Mouse (Mus musculus) stomach, postnatal 0 days (tissue): ENCODE data around the gene Rasgrp2.

Source experiments
- CTCF ChIP-seq: IDR thresholded peaks from 2 replicates; pipeline ENCODE4 v1.5.1; 2016; ENCODE audit warnings: antibody characterized with exemption, low read depth, mild to moderate bottlenecking, moderate library complexity
- EP300 ChIP-seq: optimal IDR thresholded peaks from 2 replicates; pipeline ENCODE3; 2016; ENCODE audit warnings: antibody characterized with exemption

DNA sequence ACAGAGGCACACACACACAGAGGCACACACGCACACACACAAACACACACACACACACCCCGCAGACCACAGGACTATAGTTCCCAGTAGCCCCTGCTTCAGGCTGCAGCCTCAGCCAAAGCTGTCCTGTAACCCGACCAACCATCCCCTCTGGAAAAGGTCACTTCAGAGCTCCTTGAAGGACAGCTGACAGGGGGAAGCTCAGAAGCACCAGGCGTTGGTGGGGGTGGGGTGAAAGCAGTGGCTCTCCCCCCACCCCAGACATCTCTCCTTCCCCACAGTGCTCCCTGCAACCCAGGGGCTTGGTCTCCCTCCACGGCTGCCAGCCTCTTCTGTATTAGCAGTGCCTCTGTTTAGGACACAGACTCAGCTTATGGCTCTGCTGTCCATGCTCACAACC lies 15.7 kb upstream of the Rasgrp2 start:
- TF ChIP-seq CTCF (no peak), EP300 (no peak)
